ENCODE assay signal across 31 mouse cellular contexts in genomic region chr15:61361254-61361653, GRCm38 (mm10).
DNase-seq lines count a peak whose midpoint lies in the region; ATAC-seq and TF ChIP-seq lines count a peak whose summit lies in the region.
"Had no signal": no experiment of that assay in that cellular context is flagged by ENCODE, and none has a peak within 500 bp of the region (broad histone marks: within the 10 kb centered on the region; RNA-seq: fewer than 3 reads in every experiment).

No protein-coding gene starts in this region.

- 70% methylated on average over 3 of the region's 3 CpGs for WGBS in heart, embryonic 13.5 days
- WGBS in kidney, postnatal 0 days: 67% methylated on average over 3 of the region's 3 CpGs
- WGBS in kidney, adult 2 months: 81% methylated on average over 3 of the region's 3 CpGs

- no peak overlapping the region for H3K4me2 ChIP-seq in heart, embryonic 13.5 days
- H3K4me2 ChIP-seq in kidney, postnatal 0 days (ENCODE audit: low read length): no peak overlapping the region
- H3K4me2 ChIP-seq: embryonic facial prominence, embryonic 13.5 days; forebrain, embryonic 12.5 days; forebrain, embryonic 15.5 days; heart, embryonic 11.5 days; heart, embryonic 15.5 days; hindbrain, embryonic 12.5 days; hindbrain, embryonic 15.5 days had no signal

- TF ChIP-seq CTCF in kidney, postnatal 0 days (IDR thresholded peaks at IDR 0.05; ENCODE audit: low read depth): no peak
- TF ChIP-seq CTCF in kidney, adult 2 months (conservative IDR thresholded peaks at IDR 0.05; ENCODE audit: insufficient read depth, insufficient read length, low read depth, low read length): no peak

- intact Hi-C loops in heart, postnatal 36 days (cut with DNase I): no loop called here

- ATAC-seq in heart, embryonic 13.5 days (ENCODE audit: extremely low read depth, insufficient number of reproducible peaks, low FRiP score, low TSS enrichment): no peak
- ATAC-seq in kidney, postnatal 0 days (replicated peaks; ENCODE audit: low FRiP score, low read depth): no peak
- peak; percentile 46 for ATAC-seq in megakaryocyte progenitor cell, adult 5-6 weeks (replicated peaks; ENCODE audit: poor library complexity)
- ATAC-seq: forebrain, embryonic 15.5 days; Patski had no signal

- no peaks in the 10 kb centered on the region for H3K4me1 ChIP-seq in heart, embryonic 13.5 days
- H3K4me1 ChIP-seq in kidney, postnatal 0 days (replicated peaks; ENCODE audit: insufficient read depth, low read length): no peaks in the 10 kb centered on the region
- no peaks in the 10 kb centered on the region for H3K4me1 ChIP-seq in kidney, adult 2 months (ENCODE audit: control insufficient read depth, insufficient read depth, low read length)
- H3K4me1 ChIP-seq: embryonic facial prominence, embryonic 13.5 days; forebrain, embryonic 12.5 days; forebrain, embryonic 15.5 days; heart, embryonic 15.5 days; hindbrain, embryonic 12.5 days; hindbrain, embryonic 15.5 days had no signal

- H3K27me3 ChIP-seq in heart, embryonic 13.5 days (replicated peaks): no peaks in the 10 kb centered on the region
- H3K27me3 ChIP-seq in kidney, postnatal 0 days (ENCODE audit: insufficient read depth, low read length): no peaks in the 10 kb centered on the region
- H3K27me3 ChIP-seq in kidney, adult 2 months (replicated peaks; ENCODE audit: control insufficient read depth, insufficient read depth, low read length): no peaks in the 10 kb centered on the region
- H3K27me3 ChIP-seq: CH12.LX; embryonic facial prominence, embryonic 13.5 days; forebrain, embryonic 12.5 days; forebrain, embryonic 15.5 days; heart, embryonic 15.5 days; hindbrain, embryonic 12.5 days; hindbrain, embryonic 15.5 days; Patski had no signal

- no peak overlapping the region for H3K4me3 ChIP-seq in heart, embryonic 13.5 days
- no peak overlapping the region for H3K4me3 ChIP-seq in kidney, postnatal 0 days (replicated peaks; ENCODE audit: low read depth, low read length)
- H3K4me3 ChIP-seq in kidney, adult 2 months (ENCODE audit: insufficient read depth, low read depth, low read length): no peak overlapping the region
- H3K4me3 ChIP-seq: embryonic facial prominence, embryonic 10.5 days; embryonic facial prominence, embryonic 13.5 days; erythroblast, embryonic 14.5 days; forebrain, embryonic 12.5 days; forebrain, embryonic 15.5 days; heart, adult 2 months; heart, embryonic 15.5 days; hindbrain, embryonic 12.5 days; hindbrain, embryonic 15.5 days had no signal

- 0 out of 2 replicates have a peak overlapping the region, but pooled peaks have one; percentile 36 for H3K27ac ChIP-seq in heart, embryonic 13.5 days (replicated peaks)
- no peak overlapping the region for H3K27ac ChIP-seq in kidney, postnatal 0 days
- no peak overlapping the region for H3K27ac ChIP-seq in kidney, adult 2 months (ENCODE audit: insufficient read depth, low read depth, low read length)
- H3K27ac ChIP-seq: embryonic facial prominence, embryonic 10.5 days; embryonic facial prominence, embryonic 13.5 days; forebrain, embryonic 12.5 days; forebrain, embryonic 15.5 days; heart, adult 2 months; heart, embryonic 15.5 days; hindbrain, embryonic 12.5 days; hindbrain, embryonic 15.5 days had no signal

- no peaks in the 10 kb centered on the region for H3K36me3 ChIP-seq in heart, embryonic 13.5 days
- H3K36me3 ChIP-seq in kidney, postnatal 0 days (ENCODE audit: insufficient read depth, low read length): no peaks in the 10 kb centered on the region
- H3K36me3 ChIP-seq in kidney, adult 2 months (ENCODE audit: control insufficient read depth, insufficient read depth, low read length): no peaks in the 10 kb centered on the region
- H3K36me3 ChIP-seq: embryonic facial prominence, embryonic 10.5 days; embryonic facial prominence, embryonic 13.5 days; forebrain, embryonic 12.5 days; forebrain, embryonic 15.5 days; G1E; heart, embryonic 15.5 days; hindbrain, embryonic 12.5 days; hindbrain, embryonic 15.5 days had no signal

- no peaks in the 10 kb centered on the region for H3K9me3 ChIP-seq in heart, embryonic 13.5 days
- H3K9me3 ChIP-seq in kidney, postnatal 0 days (replicated peaks; ENCODE audit: low read length): no peaks in the 10 kb centered on the region
- H3K9me3 ChIP-seq: embryonic facial prominence, embryonic 10.5 days; embryonic facial prominence, embryonic 13.5 days; forebrain, embryonic 12.5 days; forebrain, embryonic 15.5 days; G1E; heart, embryonic 15.5 days; hindbrain, embryonic 12.5 days; hindbrain, embryonic 15.5 days had no signal

- H3K9ac ChIP-seq in heart, embryonic 13.5 days: no peak overlapping the region
- H3K9ac ChIP-seq in kidney, postnatal 0 days (ENCODE audit: low read depth, low read length): no peak overlapping the region
- H3K9ac ChIP-seq: embryonic facial prominence, embryonic 13.5 days; forebrain, embryonic 12.5 days; forebrain, embryonic 15.5 days; heart, embryonic 15.5 days; hindbrain, embryonic 12.5 days; hindbrain, embryonic 15.5 days had no signal

- no peak for TF ChIP-seq POLR2A in kidney, adult 2 months (IDR thresholded peaks at IDR 0.05; ENCODE audit: low read depth, low read length)

- no peak for DNase-seq in heart, postnatal 36 days
- peak; percentile 41 for DNase-seq in kidney, postnatal 0 days (ENCODE audit: low spot score)
- no peak for DNase-seq in kidney, adult 2 months
- DNase-seq in lung, postnatal 25 days (ENCODE audit: low spot score): peak; percentile 7
- DNase-seq in lung, postnatal 14 days: no peak
- no peak for DNase-seq in cerebellum, postnatal 4 days (ENCODE audit: low spot score in 2 of 2)
- DNase-seq: adrenal gland, adult 2 months; adrenal gland, postnatal 14 days; B cell, adult 2 months; cerebellum, adult 11 months; cerebellum, adult 2 months; cerebellum, adult 9-11 months; cerebellum, postnatal 25 days; embryo, embryonic 11 days; gastrocnemius, postnatal 25 days; heart, adult 2 months; heart, postnatal 14 days had no signal

Comparison
In these comparisons a context has a peak if more than half of its experiments do, and no peak if none do; other contexts are left out.
1. DNase-seq: peak in kidney, postnatal 0 days (single experiment) and lung, postnatal 25 days (single experiment); none in heart, postnatal 36 days (0 of 2), kidney, adult 2 months (single experiment), lung, postnatal 14 days (single experiment) and cerebellum, postnatal 4 days (0 of 2).